In genomic region chr7:19520032-19520431, GRCm38 (mm10) we compare ENCODE assay signal across 12 mouse cellular contexts. TPM values are rescaled to one million over a fixed set of nuclear protein-coding genes. Genes with fewer than 3 reads are reported as not detected.
DNase-seq lines count a peak whose midpoint lies in the region; ATAC-seq lines count a peak whose summit lies in the region.
"Had no signal": no experiment of that assay in that cellular context is flagged by ENCODE, and none has a peak within 500 bp of the region (broad histone marks: within the 10 kb centered on the region; RNA-seq: fewer than 3 reads in every experiment).

No protein-coding gene starts in this region.

- peak overlapping the region; percentile 31 for H3K4me3 ChIP-seq in kidney, embryonic 16.5 days (ENCODE audit: low read length)
- H3K4me3 ChIP-seq in forebrain, embryonic 11.5 days (ENCODE audit: low read depth, low read length) = no peak overlapping the region
- H3K4me3 ChIP-seq in limb, embryonic 13.5 days = peak overlapping the region; percentile 29
- peak overlapping the region; percentile 24 for H3K4me3 ChIP-seq in neural tube, embryonic 13.5 days

- H3K4me2 ChIP-seq in kidney, embryonic 16.5 days (replicated peaks; ENCODE audit: low read depth, low read length) = peak overlapping the region; percentile 47
- peak overlapping the region; percentile 49 for H3K4me2 ChIP-seq in forebrain, embryonic 11.5 days (ENCODE audit: low read depth, low read length, severe bottlenecking)
- H3K4me2 ChIP-seq in limb, embryonic 13.5 days (replicated peaks) = peak overlapping the region; percentile 58
- peak overlapping the region; percentile 51 for H3K4me2 ChIP-seq in neural tube, embryonic 13.5 days

- H3K36me3 ChIP-seq in kidney, embryonic 16.5 days (ENCODE audit: insufficient read depth, low read length) = no peaks in the 10 kb centered on the region
- no peaks in the 10 kb centered on the region for H3K36me3 ChIP-seq in forebrain, embryonic 11.5 days (ENCODE audit: control insufficient read depth, insufficient read depth, low read length)
- no peaks in the 10 kb centered on the region for H3K36me3 ChIP-seq in limb, embryonic 13.5 days
- no peaks in the 10 kb centered on the region for H3K36me3 ChIP-seq in neural tube, embryonic 13.5 days

- peaks cover 78% of the 10 kb centered on the region for H3K27me3 ChIP-seq in kidney, embryonic 16.5 days (ENCODE audit: insufficient read depth, low read length)
- H3K27me3 ChIP-seq in forebrain, embryonic 11.5 days (ENCODE audit: control insufficient read depth, insufficient read depth, low read length) = peaks cover 73% of the 10 kb centered on the region
- H3K27me3 ChIP-seq in limb, embryonic 13.5 days = peaks cover 95% of the 10 kb centered on the region
- H3K27me3 ChIP-seq in neural tube, embryonic 13.5 days = peaks cover 85% of the 10 kb centered on the region

- H3K9ac ChIP-seq in kidney, embryonic 16.5 days (replicated peaks; ENCODE audit: low read length) = peak overlapping the region; percentile 61
- H3K9ac ChIP-seq in forebrain, embryonic 11.5 days (ENCODE audit: low read length) = peak overlapping the region; percentile 35
- peak overlapping the region; percentile 59 for H3K9ac ChIP-seq in limb, embryonic 13.5 days
- peak overlapping the region; percentile 70 for H3K9ac ChIP-seq in neural tube, embryonic 13.5 days

- H3K4me1 ChIP-seq in kidney, embryonic 16.5 days (ENCODE audit: insufficient read depth, low read length) = peaks cover 21% of the 10 kb centered on the region
- H3K4me1 ChIP-seq in forebrain, embryonic 11.5 days (replicated peaks; ENCODE audit: control insufficient read depth, insufficient read depth, low read length) = peaks cover 11% of the 10 kb centered on the region
- H3K4me1 ChIP-seq in limb, embryonic 13.5 days = peaks cover 35% of the 10 kb centered on the region
- peaks cover 38% of the 10 kb centered on the region for H3K4me1 ChIP-seq in neural tube, embryonic 13.5 days (replicated peaks)

- intact Hi-C loops in gastrocnemius, postnatal 14 days (cut with DNase I; ENCODE audit: low total_unique reads) = no loop called here
- intact Hi-C loops in left cerebral cortex, postnatal 10 days (cut with DNase I) = no loop called here
- intact Hi-C loops in left cerebral cortex, postnatal 14 days (cut with DNase I) = no loop called here

- no peaks in the 10 kb centered on the region for H3K9me3 ChIP-seq in kidney, embryonic 16.5 days (ENCODE audit: low read length)
- H3K9me3 ChIP-seq in forebrain, embryonic 11.5 days (ENCODE audit: control insufficient read depth, low read length) = no peaks in the 10 kb centered on the region
- no peaks in the 10 kb centered on the region for H3K9me3 ChIP-seq in limb, embryonic 13.5 days
- no peaks in the 10 kb centered on the region for H3K9me3 ChIP-seq in neural tube, embryonic 13.5 days

- 6% methylated on average over 19 of the region's 23 CpGs for WGBS in kidney, embryonic 16.5 days
- 9% methylated on average over 23 of the region's 23 CpGs for WGBS in forebrain, embryonic 11.5 days
- 3% methylated on average over 20 of the region's 23 CpGs for WGBS in limb, embryonic 13.5 days
- 6% methylated on average over 23 of the region's 23 CpGs for WGBS in neural tube, embryonic 13.5 days

- H3K27ac ChIP-seq in kidney, embryonic 16.5 days (ENCODE audit: low read length) = no peak overlapping the region
- no peak overlapping the region for H3K27ac ChIP-seq in forebrain, embryonic 11.5 days (ENCODE audit: low read depth, low read length)
- no peak overlapping the region for H3K27ac ChIP-seq in limb, embryonic 13.5 days
- no peak overlapping the region for H3K27ac ChIP-seq in neural tube, embryonic 13.5 days (replicated peaks)

- ATAC-seq in kidney, embryonic 16.5 days (ENCODE audit: low FRiP score, low TSS enrichment) = no peak
- ATAC-seq in forebrain, embryonic 11.5 days (replicated peaks; ENCODE audit: low FRiP score) = no peak
- ATAC-seq in limb, embryonic 13.5 days (ENCODE audit: low FRiP score, low read depth) = no peak
- no peak for ATAC-seq in neural tube, embryonic 13.5 days (ENCODE audit: low read depth)

- DNase-seq in kidney, postnatal 10 days = no peak
- DNase-seq in forebrain, embryonic 11.5 days (ENCODE audit: low spot score) = no peak
- no peak for DNase-seq in gastrocnemius, postnatal 14 days
- no peak for DNase-seq in left cerebral cortex, postnatal 10 days (ENCODE audit: extremely low spot score in 1 of 2, low spot score in 2 of 2)
- DNase-seq in left cerebral cortex, postnatal 14 days (ENCODE audit: low spot score in 2 of 2) = no peak
- DNase-seq: lung, postnatal 10 days; spleen, adult 18-20 months had no signal

RNA-seq across cellular contexts. Expression of gene Nkpd1, which starts 2.4 kb away (rescaled TPM):
- 0.11 and 0.14 TPM in 2 replicates for polyA plus RNA-seq in kidney, embryonic 16.5 days (2015; fragmentation: Nextera tagmentation; extraction: Ambion mirVana)
- 0.11 TPM in 1 of 2 replicates, not detected in the other for polyA plus RNA-seq in forebrain, embryonic 11.5 days (2014; fragmentation: Nextera tagmentation; extraction: Ambion mirVana)
- polyA plus RNA-seq in limb, embryonic 13.5 days (2015; fragmentation: Nextera tagmentation; extraction: Ambion mirVana) = 0.10 and 0.11 TPM in 2 replicates
- polyA plus RNA-seq in neural tube, embryonic 13.5 days (2015; fragmentation: Nextera tagmentation; extraction: Ambion mirVana) = 0.14 TPM in 1 of 2 replicates, not detected in the other
- total RNA-seq in gastrocnemius, postnatal 14 days (2021) = not detected
- total RNA-seq in left cerebral cortex, postnatal 10 days (2021) = under 1 TPM; 0.49 to 0.94 TPM
- total RNA-seq in left cerebral cortex, postnatal 14 days (2021) = 1 to 10 TPM in 1 of 2 experiments, under 1 TPM in 1; 0.68 to 1.1 TPM
- total RNA-seq: gastrocnemius, adult 8-10 months had no signal

RNA-seq across cellular contexts. Expression of gene Trappc6a, which starts 11.8 kb away (rescaled TPM):
- 89.7 and 94.2 TPM in 2 replicates for polyA plus RNA-seq in kidney, embryonic 16.5 days (2015; fragmentation: Nextera tagmentation; extraction: Ambion mirVana)
- 43.7 and 54.1 TPM in 2 replicates for polyA plus RNA-seq in forebrain, embryonic 11.5 days (2014; fragmentation: Nextera tagmentation; extraction: Ambion mirVana)
- polyA plus RNA-seq in limb, embryonic 13.5 days (2015; fragmentation: Nextera tagmentation; extraction: Ambion mirVana) = 67.5 and 67.8 TPM in 2 replicates
- polyA plus RNA-seq in neural tube, embryonic 13.5 days (2015; fragmentation: Nextera tagmentation; extraction: Ambion mirVana) = 46.4 and 49.0 TPM in 2 replicates
- total RNA-seq in gastrocnemius, postnatal 14 days (2021) = 10 to 100 TPM; 19.9 to 20.0 TPM
- total RNA-seq in left cerebral cortex, postnatal 10 days (2021) = 10 to 100 TPM; 18.4 to 24.1 TPM
- 10 to 100 TPM; 17.7 to 18.1 TPM for total RNA-seq in left cerebral cortex, postnatal 14 days (2021)

RNA-seq across cellular contexts. Expression of gene Bloc1s3, which starts 11.9 kb away (rescaled TPM):
- 1.8 and 2.2 TPM in 2 replicates for polyA plus RNA-seq in kidney, embryonic 16.5 days (2015; fragmentation: Nextera tagmentation; extraction: Ambion mirVana)
- 2.9 and 4.5 TPM in 2 replicates for polyA plus RNA-seq in forebrain, embryonic 11.5 days (2014; fragmentation: Nextera tagmentation; extraction: Ambion mirVana)
- 2.5 TPM in 2 replicates for polyA plus RNA-seq in limb, embryonic 13.5 days (2015; fragmentation: Nextera tagmentation; extraction: Ambion mirVana)
- polyA plus RNA-seq in neural tube, embryonic 13.5 days (2015; fragmentation: Nextera tagmentation; extraction: Ambion mirVana) = 3.5 and 3.6 TPM in 2 replicates
- total RNA-seq in gastrocnemius, postnatal 14 days (2021) = 1 to 10 TPM; 1.7 to 2.1 TPM
- total RNA-seq in left cerebral cortex, postnatal 10 days (2021) = 1 to 10 TPM; 7.6 to 7.8 TPM
- 1 to 10 TPM; 7.1 to 7.2 TPM for total RNA-seq in left cerebral cortex, postnatal 14 days (2021)

RNA-seq across cellular contexts. Expression of gene Ppp1r37, which starts 42.8 kb away (rescaled TPM):
- polyA plus RNA-seq in kidney, embryonic 16.5 days (2015; fragmentation: Nextera tagmentation; extraction: Ambion mirVana) = 21.9 and 23.9 TPM in 2 replicates
- polyA plus RNA-seq in forebrain, embryonic 11.5 days (2014; fragmentation: Nextera tagmentation; extraction: Ambion mirVana) = 5.1 and 7.8 TPM in 2 replicates
- 22.4 and 26.2 TPM in 2 replicates for polyA plus RNA-seq in limb, embryonic 13.5 days (2015; fragmentation: Nextera tagmentation; extraction: Ambion mirVana)
- polyA plus RNA-seq in neural tube, embryonic 13.5 days (2015; fragmentation: Nextera tagmentation; extraction: Ambion mirVana) = 32.7 and 36.5 TPM in 2 replicates
- 10 to 100 TPM; 34.4 to 34.5 TPM for total RNA-seq in gastrocnemius, postnatal 14 days (2021)
- 10 to 100 TPM; 78.7 to 79.3 TPM for total RNA-seq in left cerebral cortex, postnatal 10 days (2021)
- total RNA-seq in left cerebral cortex, postnatal 14 days (2021) = 10 to 100 TPM; 87.9 to 98.8 TPM

RNA-seq across cellular contexts. Expression of gene Exoc3l2, which starts 56.9 kb away (rescaled TPM):
- 2.9 and 3.8 TPM in 2 replicates for polyA plus RNA-seq in kidney, embryonic 16.5 days (2015; fragmentation: Nextera tagmentation; extraction: Ambion mirVana)
- 1.2 and 1.4 TPM in 2 replicates for polyA plus RNA-seq in forebrain, embryonic 11.5 days (2014; fragmentation: Nextera tagmentation; extraction: Ambion mirVana)
- polyA plus RNA-seq in limb, embryonic 13.5 days (2015; fragmentation: Nextera tagmentation; extraction: Ambion mirVana) = 1.1 and 1.3 TPM in 2 replicates
- polyA plus RNA-seq in neural tube, embryonic 13.5 days (2015; fragmentation: Nextera tagmentation; extraction: Ambion mirVana) = 0.32 and 0.52 TPM in 2 replicates
- total RNA-seq in gastrocnemius, postnatal 14 days (2021) = under 1 TPM; 0.47 to 0.74 TPM
- 1 to 10 TPM in 1 of 2 experiments, under 1 TPM in 1; 0.69 to 1.4 TPM for total RNA-seq in left cerebral cortex, postnatal 10 days (2021)
- total RNA-seq in left cerebral cortex, postnatal 14 days (2021) = under 1 TPM; 0.37 to 0.80 TPM
- total RNA-seq: G1E had no signal
